In genomic region chr2:84425138-84425537, GRCm38 (mm10) we compare ENCODE assay signal across 8 mouse cellular contexts. TPM values are rescaled to one million over a fixed set of nuclear protein-coding genes. Genes with fewer than 3 reads are reported as not detected.
A peak's percentile ranks its signal among the peaks of the same experiment; 100 is the strongest.
DNase-seq lines count a peak whose midpoint lies in the region; ATAC-seq and TF ChIP-seq lines count a peak whose summit lies in the region.

Gene Calcrl (minus strand): TSS chr2:84425411.

- peak within 1 kb of the TSS; percentile 30 for H3K4me3 ChIP-seq in cortical plate, adult 2 months (ENCODE audit: insufficient read depth, low read length)
- H3K4me3 ChIP-seq in hindbrain, postnatal 0 days (ENCODE audit: low read length) = peak within 1 kb of the TSS; percentile 37

- in situ Hi-C loops in Patski (cut with MboI; ENCODE audit: low pct_unique_long_range_greater_than_20kb) = loop anchor here (10.0 kb wide), 1 partner anchor 620 kb away; no protein-coding TSS in a partner anchor

- no peaks in the 10 kb centered on the region for H3K9me3 ChIP-seq in hindbrain, postnatal 0 days (ENCODE audit: low read length)

- no peaks in the 10 kb centered on the region; the same call in 1 of the 2 replicates for H3K4me1 ChIP-seq in cortical plate, adult 2 months (ENCODE audit: control insufficient read depth, insufficient read depth, low read length)
- H3K4me1 ChIP-seq in hindbrain, postnatal 0 days (ENCODE audit: insufficient read depth, low read length) = no peaks in the 10 kb centered on the region

- peak; percentile 21 for ATAC-seq in Patski
- peak; percentile 82 for ATAC-seq in hindbrain, postnatal 0 days

- peak within 1 kb of the TSS; percentile 66 for H3K4me2 ChIP-seq in hindbrain, postnatal 0 days (ENCODE audit: low read depth, low read length)

- POLR2A ChIA-PET in Patski (lab: Charles Lee) = no interaction called here

- peaks cover 89% of the 10 kb centered on the region for H3K27me3 ChIP-seq in Patski
- H3K27me3 ChIP-seq in hindbrain, postnatal 0 days (ENCODE audit: insufficient read depth, low read length) = no peaks in the 10 kb centered on the region

- CTCF ChIA-PET in Patski (lab: Charles Lee) = interaction anchor here (0.7 kb wide), 1 partner anchor 388 kb away, joined by 3 read pairs; no protein-coding TSS in a partner anchor

- no peak for TF ChIP-seq CTCF in Patski (IDR thresholded peaks at IDR 0.05)
- no peak for TF ChIP-seq CTCF in cortical plate, adult 2 months (IDR thresholded peaks at IDR 0.05; ENCODE audit: extremely low read depth, insufficient read depth, low read length)
- no peak for TF ChIP-seq CTCF in hindbrain, postnatal 0 days (IDR thresholded peaks at IDR 0.05; ENCODE audit: low read depth)

- peak within 1 kb of the TSS; percentile 45 for H3K9ac ChIP-seq in hindbrain, postnatal 0 days (replicated peaks; ENCODE audit: low read length)

- under 1% methylated on average over 10 of the region's 10 CpGs for WGBS in hindbrain, postnatal 0 days

- H3K27ac ChIP-seq in cortical plate, adult 2 months (ENCODE audit: insufficient read depth, low read length) = peak within 1 kb of the TSS; percentile 0
- H3K27ac ChIP-seq in hindbrain, postnatal 0 days = peak within 1 kb of the TSS; percentile 64; the same call in 1 of the 2 replicates

- peak; percentile 69; the same call in 1 of the 2 replicates for TF ChIP-seq POLR2A in cortical plate, adult 2 months (IDR thresholded peaks at IDR 0.05; ENCODE audit: extremely low read depth, insufficient read depth, low read length)

- DNase-seq in Patski (ENCODE audit: low read depth, low spot score) = no peak
- DNase-seq in gastrocnemius, adult 8-10 months (ENCODE audit: low spot score in 2 of 2) = peak; percentile 69 to 74
- DNase-seq in hindbrain, postnatal 0 days (ENCODE audit: low spot score) = peak; percentile 67
- DNase-seq in left cerebral cortex, adult 18-20 months (ENCODE audit: low spot score in 2 of 2) = peak; percentile 18 to 45
- DNase-seq in lung, postnatal 4 days = peak; percentile 86
- DNase-seq in right cerebral cortex, adult 18-20 months = peak; percentile 36
- DNase-seq in urinary bladder, postnatal 14 days (ENCODE audit: low spot score) = peak; percentile 72

- no peaks in the 10 kb centered on the region for H3K36me3 ChIP-seq in hindbrain, postnatal 0 days (ENCODE audit: insufficient read depth, low read length)

RNA-seq across cellular contexts. Expression of gene Calcrl, which starts in this region (rescaled TPM):
- not detected for polyA plus RNA-seq in Patski (2021)
- polyA plus RNA-seq in cortical plate, adult 2 months (2012; rRNA removed) = 3.7 and 3.8 TPM in 2 replicates
- total RNA-seq in gastrocnemius, adult 8-10 months (2022) = 10 to 100 TPM in 2 of 4 experiments, 1 to 10 TPM in 2; 9.7 to 11.1 (median 10.4) TPM
- total RNA-seq in hindbrain, postnatal 0 days (2014; rRNA removed) = 19.8 and 31.9 TPM in 2 replicates
- polyA plus RNA-seq in hindbrain, postnatal 0 days (2015; fragmentation: Nextera tagmentation; extraction: Ambion mirVana) = 12.0 and 16.8 TPM in 2 replicates
- 1 to 10 TPM; 3.7 to 5.9 TPM for total RNA-seq in left cerebral cortex, adult 18-20 months (2021)

Comparison
In these comparisons a context has a peak if more than half of its experiments do, and no peak if none do; other contexts are left out.
1. Peak in ATAC-seq in Patski; RNA of the gene not detected or under 1 TPM.